Mouse (Mus musculus) G1E (cell line): Measurements from ENCODE around the gene Ift140.

ENCODE experiments used
- CTCF ChIP-seq: IDR thresholded peaks from 2 replicates; pipeline ENCODE4 v1.5.1; 2012; ENCODE audit warnings: low read depth, low read length, inconsistent platforms, mixed read lengths
- GATA1 ChIP-seq: IDR thresholded peaks from 2 replicates; pipeline ENCODE4 v1.6.1; 2012; ENCODE audit warnings: borderline replicate concordance, low read length, inconsistent platforms, mixed read lengths
- GATA2 ChIP-seq: IDR thresholded peaks from 2 replicates; pipeline ENCODE4 v1.6.1; 2012; ENCODE audit warnings: low read depth, low read length, inconsistent platforms, borderline replicate concordance
- POLR2AphosphoS5 ChIP-seq: IDR thresholded peaks from 2 replicates; pipeline ENCODE4 v1.6.1; 2012; ENCODE audit warnings: low read depth, low read length, inconsistent platforms; ENCODE audit not compliant: insufficient replicate concordance
- TAL1 ChIP-seq: conservative IDR thresholded peaks from 2 replicates; pipeline ENCODE4 v1.6.1; 2012; ENCODE audit warnings: low read depth, low read length, inconsistent platforms, mixed read lengths

DNA sequence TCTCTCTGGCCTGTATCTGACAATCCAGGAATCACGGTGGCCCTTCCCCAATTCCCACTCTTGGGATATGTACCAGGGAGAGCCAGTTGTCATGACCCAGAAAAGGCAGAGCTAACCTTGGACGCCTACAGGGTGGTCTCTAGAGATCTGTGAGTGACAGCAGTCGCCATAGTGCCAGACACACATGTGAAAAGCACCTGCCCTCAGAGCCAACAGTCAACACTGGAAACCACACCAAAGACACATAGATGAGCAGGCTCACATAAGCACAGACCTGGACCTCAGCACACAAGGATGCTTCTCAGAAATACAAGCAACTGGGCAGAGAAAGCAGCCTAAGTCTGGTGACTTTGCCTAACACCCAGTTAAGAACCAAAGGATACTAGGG, 96.5 kb downstream of the Ift140 start:
- TF ChIP-seq GATA2, result no peak
- TF ChIP-seq CTCF, result no peak
- TF ChIP-seq TAL1, result no peak
- TF ChIP-seq GATA1, result no peak
- TF ChIP-seq POLR2AphosphoS5, result no peak
